8 mouse cellular contexts compared by ENCODE assay signal in genomic region chr19:5688200-5689087, GRCm38 (mm10). TPM values are rescaled to one million over a fixed set of nuclear protein-coding genes. Genes with fewer than 3 reads are reported as not detected.
DNase-seq lines count a peak whose midpoint lies in the region; ATAC-seq and TF ChIP-seq lines count a peak whose summit lies in the region.

Gene Map3k11 (plus strand): TSS chr19:5688742.
Gene Pcnx3 (minus strand): TSS chr19:5688908.

- H3K4me2 ChIP-seq in heart, embryonic 12.5 days, result peak within 1 kb of the TSS; percentile 99
- peak within 1 kb of the TSS; percentile 100 for H3K4me2 ChIP-seq in kidney, postnatal 0 days (ENCODE audit: low read length)
- peak within 1 kb of the TSS; percentile 99 for H3K4me2 ChIP-seq in liver, embryonic 11.5 days
- H3K4me2 ChIP-seq in stomach, embryonic 14.5 days (replicated peaks; ENCODE audit: low read depth, low read length), result peak within 1 kb of the TSS; percentile 98

- H3K36me3 ChIP-seq in heart, embryonic 12.5 days, result peaks cover 60% of the 10 kb centered on the region
- peaks cover 30% of the 10 kb centered on the region for H3K36me3 ChIP-seq in kidney, postnatal 0 days (ENCODE audit: insufficient read depth, low read length)
- H3K36me3 ChIP-seq in liver, embryonic 11.5 days (ENCODE audit: control insufficient read depth, insufficient read depth, low read length), result peaks cover 36% of the 10 kb centered on the region
- H3K36me3 ChIP-seq in stomach, embryonic 14.5 days (ENCODE audit: control insufficient read depth, insufficient read depth, low read length), result peaks cover 43% of the 10 kb centered on the region

- peaks cover 48% of the 10 kb centered on the region for H3K4me1 ChIP-seq in heart, embryonic 12.5 days (replicated peaks)
- H3K4me1 ChIP-seq in kidney, postnatal 0 days (replicated peaks; ENCODE audit: insufficient read depth, low read length), result peaks cover 31% of the 10 kb centered on the region
- peaks cover 40% of the 10 kb centered on the region for H3K4me1 ChIP-seq in liver, embryonic 11.5 days (replicated peaks; ENCODE audit: control insufficient read depth, insufficient read depth, low read length)
- peaks cover 34% of the 10 kb centered on the region for H3K4me1 ChIP-seq in stomach, embryonic 14.5 days (ENCODE audit: control insufficient read depth, insufficient read depth, low read length)

- peak; percentile 40 for TF ChIP-seq CTCF in kidney, postnatal 0 days (IDR thresholded peaks at IDR 0.05; ENCODE audit: low read depth)

- WGBS in heart, embryonic 12.5 days, result under 1% methylated on average over 69 of the region's 69 CpGs
- WGBS in kidney, postnatal 0 days, result under 1% methylated on average over 69 of the region's 69 CpGs
- under 1% methylated on average over 68 of the region's 69 CpGs for WGBS in liver, embryonic 11.5 days
- WGBS in stomach, embryonic 14.5 days, result under 1% methylated on average over 69 of the region's 69 CpGs

- H3K27me3 ChIP-seq in heart, embryonic 12.5 days (replicated peaks), result no peaks in the 10 kb centered on the region
- H3K27me3 ChIP-seq in kidney, postnatal 0 days (ENCODE audit: insufficient read depth, low read length), result no peaks in the 10 kb centered on the region
- no peaks in the 10 kb centered on the region for H3K27me3 ChIP-seq in liver, embryonic 11.5 days (replicated peaks; ENCODE audit: control insufficient read depth, insufficient read depth, low read length)
- H3K27me3 ChIP-seq in stomach, embryonic 14.5 days (ENCODE audit: control insufficient read depth, insufficient read depth, low read length), result no peaks in the 10 kb centered on the region

- ATAC-seq in erythroid progenitor cell, adult 5-6 weeks (replicated peaks; ENCODE audit: low FRiP score, poor library complexity, severe bottlenecking), result peak; percentile 72
- ATAC-seq in heart, embryonic 12.5 days (ENCODE audit: insufficient number of reproducible peaks, low FRiP score), result peak; percentile 84
- ATAC-seq in kidney, postnatal 0 days (replicated peaks; ENCODE audit: low FRiP score, low read depth), result peak; percentile 88
- ATAC-seq in liver, embryonic 11.5 days (replicated peaks; ENCODE audit: low FRiP score), result peak; percentile 80
- ATAC-seq in stomach, embryonic 14.5 days (ENCODE audit: insufficient number of reproducible peaks, insufficient read depth, low FRiP score, low read depth), result peak; percentile 89

- peak within 1 kb of the TSS; percentile 98 for H3K9ac ChIP-seq in heart, embryonic 12.5 days
- H3K9ac ChIP-seq in kidney, postnatal 0 days (ENCODE audit: low read depth, low read length), result peak within 1 kb of the TSS; percentile 87
- H3K9ac ChIP-seq in liver, embryonic 11.5 days (ENCODE audit: low read depth, low read length), result peak within 1 kb of the TSS; percentile 91
- H3K9ac ChIP-seq in stomach, embryonic 14.5 days (replicated peaks; ENCODE audit: low read depth, low read length), result peak within 1 kb of the TSS; percentile 92

- peak; percentile 99 for DNase-seq in CD4-positive helper T cell, adult 2 months (ENCODE audit: low read depth, low spot score)
- DNase-seq in brain, embryonic 18.5 days (ENCODE audit: low read depth, low spot score), result peak; percentile 99
- peak; percentile 100 for DNase-seq in kidney, postnatal 0 days (ENCODE audit: low spot score)
- DNase-seq in liver, embryonic 11.5 days (ENCODE audit: low spot score), result peak; percentile 94
- DNase-seq in naive thymus-derived CD4-positive, alpha-beta T cell, adult 2 months (ENCODE audit: low read depth), result peak; percentile 99

- peak within 1 kb of the TSS; percentile 84 for H3K4me3 ChIP-seq in heart, embryonic 12.5 days
- peak within 1 kb of the TSS; percentile 92 for H3K4me3 ChIP-seq in kidney, postnatal 0 days (replicated peaks; ENCODE audit: low read depth, low read length)
- H3K4me3 ChIP-seq in liver, embryonic 11.5 days (ENCODE audit: low read depth, low read length), result peak within 1 kb of the TSS; percentile 96
- H3K4me3 ChIP-seq in stomach, embryonic 14.5 days (ENCODE audit: low read depth, low read length), result peak within 1 kb of the TSS; percentile 97

- peak within 1 kb of the TSS; percentile 87 for H3K27ac ChIP-seq in heart, embryonic 12.5 days (ENCODE audit: poor library complexity, severe bottlenecking)
- peak within 1 kb of the TSS; percentile 96 for H3K27ac ChIP-seq in kidney, postnatal 0 days
- peak within 1 kb of the TSS; percentile 87 for H3K27ac ChIP-seq in liver, embryonic 11.5 days (ENCODE audit: low read depth, low read length)
- H3K27ac ChIP-seq in stomach, embryonic 14.5 days (ENCODE audit: low read length), result peak within 1 kb of the TSS; percentile 94

- H3K9me3 ChIP-seq in heart, embryonic 12.5 days (replicated peaks), result no peaks in the 10 kb centered on the region
- H3K9me3 ChIP-seq in kidney, postnatal 0 days (replicated peaks; ENCODE audit: low read length), result no peaks in the 10 kb centered on the region
- H3K9me3 ChIP-seq in liver, embryonic 11.5 days (ENCODE audit: control insufficient read depth, low read length), result no peaks in the 10 kb centered on the region
- H3K9me3 ChIP-seq in stomach, embryonic 14.5 days (ENCODE audit: control insufficient read depth, low read depth, low read length), result no peaks in the 10 kb centered on the region

RNA-seq across cellular contexts. Expression of gene Map3k11, which starts in this region (rescaled TPM):
- total RNA-seq in erythroid progenitor cell, adult 5-6 weeks (2015; ENCODE audit: low replicate concordance), result 12.2 and 13.7 TPM in 2 replicates
- total RNA-seq in erythroid progenitor cell, adult 5-6 weeks (2017; ENCODE audit: low replicate concordance), result 9.4 and 14.1 TPM in 2 replicates
- 30.6 and 32.8 TPM in 2 replicates for polyA plus RNA-seq in heart, embryonic 12.5 days (2016; fragmentation: Nextera tagmentation; extraction: Ambion mirVana)
- 35.4 and 39.8 TPM in 2 replicates for polyA plus RNA-seq in kidney, postnatal 0 days (2015; fragmentation: Nextera tagmentation; extraction: Ambion mirVana)
- polyA plus RNA-seq in liver, embryonic 11.5 days (2014; fragmentation: Nextera tagmentation; extraction: Ambion mirVana), result 27.4 and 28.1 TPM in 2 replicates
- polyA plus RNA-seq in stomach, embryonic 14.5 days (2014; fragmentation: Nextera tagmentation; extraction: Ambion mirVana), result 20.0 and 21.5 TPM in 2 replicates

RNA-seq across cellular contexts. Expression of gene Pcnx3, which starts in this region (rescaled TPM):
- 31.4 and 61.3 TPM in 2 replicates for total RNA-seq in erythroid progenitor cell, adult 5-6 weeks (2015; ENCODE audit: low replicate concordance)
- total RNA-seq in erythroid progenitor cell, adult 5-6 weeks (2017; ENCODE audit: low replicate concordance), result 44.7 and 54.5 TPM in 2 replicates
- polyA plus RNA-seq in heart, embryonic 12.5 days (2016; fragmentation: Nextera tagmentation; extraction: Ambion mirVana), result 22.0 and 22.3 TPM in 2 replicates
- polyA plus RNA-seq in kidney, postnatal 0 days (2015; fragmentation: Nextera tagmentation; extraction: Ambion mirVana), result 14.8 and 15.0 TPM in 2 replicates
- 22.5 and 25.0 TPM in 2 replicates for polyA plus RNA-seq in liver, embryonic 11.5 days (2014; fragmentation: Nextera tagmentation; extraction: Ambion mirVana)
- 29.8 and 32.1 TPM in 2 replicates for polyA plus RNA-seq in stomach, embryonic 14.5 days (2014; fragmentation: Nextera tagmentation; extraction: Ambion mirVana)

Comparison
In these comparisons a context has a peak if more than half of its experiments do, and no peak if none do; other contexts are left out.
1. Peak in every context shown above with its lines: DNase-seq, ATAC-seq, H3K4me3 ChIP-seq and H3K27ac ChIP-seq.